Mouse (Mus musculus): ENCODE data around the gene Slc26a10.
A peak's percentile ranks its signal among the peaks of the same experiment; 100 is the strongest.

The Slc26a10 gene

DNA sequence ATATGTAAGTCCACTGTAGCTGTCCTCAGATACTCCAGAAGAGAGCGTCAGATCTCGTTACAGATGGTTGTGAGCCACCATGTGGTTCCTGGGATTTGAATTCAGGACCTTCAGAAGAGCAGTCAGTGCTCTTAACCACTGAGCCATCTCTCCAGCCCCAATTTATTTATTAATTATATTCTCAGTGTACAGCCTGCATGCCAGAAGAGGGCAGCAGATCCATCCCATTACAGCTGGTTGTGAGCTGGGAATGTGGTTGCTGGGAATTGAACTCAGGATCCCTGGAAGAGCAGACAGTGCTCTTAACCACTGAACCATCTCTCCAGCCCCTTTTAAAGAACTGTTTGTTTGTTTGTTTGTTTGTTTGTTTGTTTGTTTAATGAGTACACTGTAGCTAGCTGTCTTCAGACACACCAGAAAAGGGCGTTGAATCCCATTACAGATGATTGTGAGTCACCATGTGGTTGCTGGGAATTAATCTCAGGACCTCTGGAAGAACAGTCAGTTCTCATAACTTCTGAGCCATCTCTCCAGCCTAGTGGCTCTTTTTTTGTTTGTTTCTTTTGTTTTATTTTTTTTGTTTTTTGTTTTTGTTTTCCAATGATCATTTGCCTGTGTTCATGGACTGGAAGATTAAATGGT, 45.9 kb downstream of the Slc26a10 start:
- DNase-seq (ENCODE audit: low read depth, low spot score), result peak; percentile 36

DNA sequence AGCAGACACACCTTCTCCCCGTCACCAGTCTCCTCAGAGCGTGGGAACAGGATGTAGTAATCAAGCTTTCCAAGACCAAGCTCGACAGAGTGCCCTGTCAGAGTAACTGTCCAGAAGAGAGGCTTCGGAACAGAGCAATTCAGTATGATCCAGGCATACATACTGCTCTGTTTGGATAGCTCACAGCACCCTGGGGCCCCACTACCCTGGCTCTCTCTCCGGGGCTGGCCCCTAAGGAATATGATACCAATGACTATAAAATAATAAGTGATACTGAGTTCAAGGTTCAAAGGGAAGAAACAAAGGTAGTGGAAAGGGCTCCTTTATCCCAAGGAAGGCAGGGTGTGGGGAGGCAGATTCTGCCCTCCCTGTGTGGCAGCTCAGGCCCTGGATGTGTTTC, 48.0 kb downstream of the Slc26a10 start:
- DNase-seq (ENCODE audit: low read depth, low spot score), result no peak

GRCm38 (mm10) chr10:127129431-127129830, 51.0 kb downstream of the Slc26a10 start:
- peak; percentile 45 for DNase-seq (ENCODE audit: low read depth, low spot score)

GRCm38 (mm10) chr10:127127711-127128279, 52.6 kb downstream of the Slc26a10 start:
- DNase-seq (ENCODE audit: low read depth, low spot score), result no peak

GRCm38 (mm10) chr10:127126579-127126978, 53.9 kb downstream of the Slc26a10 start:
- no peak for DNase-seq (ENCODE audit: low read depth, low spot score)

GRCm38 (mm10) chr10:127125210-127126001, 55.0 kb downstream of the Slc26a10 start:
- DNase-seq (ENCODE audit: low read depth, low spot score), result peak; percentile 75

- DNase-seq (ENCODE audit: low read depth, low spot score), result peak; percentile 80
Observed at GRCm38 (mm10) chr10:127123436-127123805, 57.0 kb downstream of the Slc26a10 start.

DNA sequence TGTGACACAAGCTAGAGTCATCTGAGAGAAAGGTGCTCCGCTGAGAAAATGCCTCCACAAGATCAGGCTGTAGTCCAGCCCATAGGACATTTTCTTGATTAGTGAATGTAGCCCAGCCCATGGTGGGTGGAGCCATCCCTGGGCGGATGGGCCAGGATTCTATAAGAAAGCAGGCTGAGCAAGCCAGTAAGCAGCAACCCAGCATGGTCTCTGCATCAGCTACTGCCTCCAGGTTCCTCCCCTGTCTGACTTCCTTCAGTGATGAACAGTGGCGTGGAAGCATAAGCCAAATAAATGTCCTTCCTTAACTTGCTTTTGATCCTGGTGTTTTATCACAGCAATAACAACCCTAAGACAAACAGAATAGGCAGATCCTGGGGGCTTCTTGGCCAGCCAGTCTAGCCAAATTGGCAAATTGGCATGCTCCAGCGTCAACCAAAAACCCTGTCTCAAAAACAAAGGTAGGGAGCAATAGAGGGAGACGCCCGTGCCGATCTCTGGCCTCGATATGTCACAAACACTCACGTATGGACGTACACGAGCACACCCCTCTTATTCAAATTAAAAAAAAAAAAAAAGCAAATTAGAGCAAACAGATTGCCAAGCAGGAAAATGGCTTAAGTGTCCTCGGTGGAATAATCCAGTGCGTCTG, 57.5 kb downstream of the Slc26a10 start:
- DNase-seq (ENCODE audit: low read depth, low spot score), result peak; percentile 69

DNA sequence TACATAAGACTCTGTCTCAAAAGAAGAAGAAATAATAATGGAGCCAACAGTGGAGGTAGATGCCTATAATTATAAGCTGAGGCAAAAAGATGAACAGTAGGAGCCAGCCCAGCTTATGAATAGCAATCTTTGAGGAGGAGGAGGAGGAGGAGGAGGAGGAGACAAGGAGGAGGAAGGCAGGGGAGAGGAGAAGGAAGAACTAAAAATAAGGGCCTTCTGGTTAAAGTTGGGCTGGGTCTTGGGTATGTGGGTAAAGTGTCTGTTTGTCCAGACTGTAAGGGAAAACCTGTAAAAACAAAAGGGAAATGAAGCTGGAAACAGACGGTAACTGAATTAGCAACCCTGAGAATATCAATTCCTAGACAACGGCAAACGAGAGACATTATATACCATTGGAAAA, 58.4 kb downstream of the Slc26a10 start:
- no peak for DNase-seq (ENCODE audit: low read depth, low spot score)

All from ZHBTc4 (cell line).